Mouse (Mus musculus): Measurements from ENCODE around the gene Tnrc6b. TPM values are rescaled to one million over a fixed set of nuclear protein-coding genes. Genes with fewer than 3 reads are reported as not detected.
A peak's percentile ranks its signal among the peaks of the same experiment; 100 is the strongest.

Gene Tnrc6b
- polyA plus RNA-seq, 1 experiment from 2014 or later = 10.1 TPM

GRCm38 (mm10) chr15:80706596-80706995, 4.5 kb upstream of the Tnrc6b start:
- WGBS = 5% methylated on average over 11 of the region's 11 CpGs
- 0 out of 2 replicates have a peak overlapping the region, but pooled peaks have one; percentile 16 for H3K4me3 ChIP-seq (ENCODE audit: low read depth, low read length)
- no peaks in the 10 kb centered on the region for H3K9me3 ChIP-seq (ENCODE audit: low read length)
- peak overlapping the region; percentile 54 for H3K4me2 ChIP-seq (replicated peaks; ENCODE audit: low read depth, low read length)
- DNase-seq (ENCODE audit: low spot score) = peak; percentile 65
- H3K36me3 ChIP-seq (ENCODE audit: insufficient read depth, low read length) = no peaks in the 10 kb centered on the region
- peak overlapping the region; percentile 28; the same call in 1 of the 2 replicates for H3K27ac ChIP-seq (ENCODE audit: low read length)
- H3K27me3 ChIP-seq (replicated peaks; ENCODE audit: insufficient read depth, low read length) = no peaks in the 10 kb centered on the region
- peaks cover 5% of the 10 kb centered on the region; the same call in 1 of the 2 replicates for H3K4me1 ChIP-seq (ENCODE audit: insufficient read depth, low read depth, low read length)
- no peak for ATAC-seq
- no peak overlapping the region for H3K9ac ChIP-seq (replicated peaks; ENCODE audit: low read depth)
- TF ChIP-seq EP300 (IDR thresholded peaks at IDR 0.05) (no peak; the same call in 1 of the 2 replicates), CTCF (IDR thresholded peaks at IDR 0.05) (no peak)

GRCm38 (mm10) chr15:80707088-80707487, 4.0 kb upstream of the Tnrc6b start:
- Histone ChIP-seq H3K27me3 (replicated peaks; ENCODE audit: insufficient read depth, low read length) (no peaks in the 10 kb centered on the region), H3K4me1 (ENCODE audit: insufficient read depth, low read depth, low read length) (peaks cover 5% of the 10 kb centered on the region; the same call in 1 of the 2 replicates), H3K27ac (ENCODE audit: low read length) (peak overlapping the region; percentile 58), H3K9ac (replicated peaks; ENCODE audit: low read depth) (no peak overlapping the region), H3K9me3 (ENCODE audit: low read length) (no peaks in the 10 kb centered on the region), H3K4me3 (ENCODE audit: low read depth, low read length) (no peak overlapping the region), H3K36me3 (ENCODE audit: insufficient read depth, low read length) (no peaks in the 10 kb centered on the region), H3K4me2 (replicated peaks; ENCODE audit: low read depth, low read length) (peak overlapping the region; percentile 54)
- DNase-seq (ENCODE audit: low spot score) = peak; percentile 94
- 17% methylated on average over 8 of the region's 8 CpGs for WGBS
- TF ChIP-seq EP300 (IDR thresholded peaks at IDR 0.05) = peak; percentile 24
- no peak for TF ChIP-seq CTCF (IDR thresholded peaks at IDR 0.05)
- peak; percentile 4; the same call in 1 of the 2 replicates for ATAC-seq

- H3K27ac ChIP-seq (ENCODE audit: low read length) = peak overlapping the region; percentile 22; the same call in 1 of the 2 replicates
- H3K27me3 ChIP-seq (replicated peaks; ENCODE audit: insufficient read depth, low read length) = no peaks in the 10 kb centered on the region
- no peak overlapping the region for H3K9ac ChIP-seq (replicated peaks; ENCODE audit: low read depth)
- no peaks in the 10 kb centered on the region for H3K36me3 ChIP-seq (ENCODE audit: insufficient read depth, low read length)
- DNase-seq (ENCODE audit: low spot score) (peak; percentile 84), ATAC-seq (no peak)
- H3K4me1 ChIP-seq (ENCODE audit: insufficient read depth, low read depth, low read length) = peaks cover 5% of the 10 kb centered on the region; the same call in 1 of the 2 replicates
- TF ChIP-seq CTCF (IDR thresholded peaks at IDR 0.05) (peak; percentile 49), EP300 (IDR thresholded peaks at IDR 0.05) (no peak)
- H3K4me2 ChIP-seq (replicated peaks; ENCODE audit: low read depth, low read length) = no peak overlapping the region
- WGBS = 19% methylated on average over 6 of the region's 6 CpGs
- H3K9me3 ChIP-seq (ENCODE audit: low read length) = no peaks in the 10 kb centered on the region
- H3K4me3 ChIP-seq (ENCODE audit: low read depth, low read length) = no peak overlapping the region
These were observed 1.5 kb upstream of the Tnrc6b start for GRCm38 (mm10) chr15:80709593-80709992.

DNA sequence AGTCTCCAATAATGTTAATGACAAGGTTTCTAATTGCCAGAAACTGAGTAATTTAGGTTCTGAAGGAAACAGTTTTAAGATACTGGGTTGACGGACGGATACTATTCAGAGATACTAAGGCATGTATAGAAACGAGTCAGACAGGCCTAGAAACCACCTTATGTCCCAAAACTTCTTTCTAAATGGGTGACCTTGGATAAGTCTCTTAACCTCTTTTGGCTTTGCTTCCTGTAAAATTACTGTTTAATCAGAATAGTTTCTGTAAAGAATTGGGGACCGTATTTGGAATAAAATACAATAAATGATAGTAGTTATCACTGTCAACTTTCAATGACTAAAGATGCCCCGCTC, 881 bp upstream of the Tnrc6b start:
- peak overlapping the region; percentile 93; the same call in 1 of the 2 replicates for H3K27ac ChIP-seq (ENCODE audit: low read length)
- WGBS = 11% methylated on average over 5 of the region's 5 CpGs
- no peaks in the 10 kb centered on the region for H3K27me3 ChIP-seq (replicated peaks; ENCODE audit: insufficient read depth, low read length)
- H3K9me3 ChIP-seq (ENCODE audit: low read length) = no peaks in the 10 kb centered on the region
- H3K36me3 ChIP-seq (ENCODE audit: insufficient read depth, low read length) = no peaks in the 10 kb centered on the region
- H3K4me2 ChIP-seq (replicated peaks; ENCODE audit: low read depth, low read length) = peak overlapping the region; percentile 92
- ATAC-seq (no peak), DNase-seq (ENCODE audit: low spot score) (no peak)
- peaks cover 5% of the 10 kb centered on the region; the same call in 1 of the 2 replicates for H3K4me1 ChIP-seq (ENCODE audit: insufficient read depth, low read depth, low read length)
- TF ChIP-seq CTCF (IDR thresholded peaks at IDR 0.05) = no peak
- no peak for TF ChIP-seq EP300 (IDR thresholded peaks at IDR 0.05)
- no peak overlapping the region for H3K9ac ChIP-seq (replicated peaks; ENCODE audit: low read depth)
- peak overlapping the region; percentile 98 for H3K4me3 ChIP-seq (ENCODE audit: low read depth, low read length)

GRCm38 (mm10) chr15:80711401-80712151, 463 bp downstream of the Tnrc6b start:
- Histone ChIP-seq H3K4me1 (ENCODE audit: insufficient read depth, low read depth, low read length) (peaks cover 5% of the 10 kb centered on the region; the same call in 1 of the 2 replicates), H3K27me3 (replicated peaks; ENCODE audit: insufficient read depth, low read length) (no peaks in the 10 kb centered on the region), H3K36me3 (ENCODE audit: insufficient read depth, low read length) (no peaks in the 10 kb centered on the region), H3K4me2 (replicated peaks; ENCODE audit: low read depth, low read length) (peak overlapping the region; percentile 92), H3K4me3 (ENCODE audit: low read depth, low read length) (peak overlapping the region; percentile 98), H3K9ac (replicated peaks; ENCODE audit: low read depth) (peak overlapping the region; percentile 90), H3K27ac (ENCODE audit: low read length) (peak overlapping the region; percentile 95), H3K9me3 (ENCODE audit: low read length) (no peaks in the 10 kb centered on the region)
- DNase-seq (ENCODE audit: low spot score) = peak; percentile 65
- ATAC-seq = peak; percentile 10
- TF ChIP-seq EP300 (IDR thresholded peaks at IDR 0.05) (no peak), CTCF (IDR thresholded peaks at IDR 0.05) (peak; percentile 9; the same call in 1 of the 2 replicates)
- under 1% methylated on average over 52 of the region's 106 CpGs for WGBS

- TF ChIP-seq CTCF (IDR thresholded peaks at IDR 0.05) = no peak
- no peak for TF ChIP-seq EP300 (IDR thresholded peaks at IDR 0.05)
- Histone ChIP-seq H3K9me3 (ENCODE audit: low read length) (no peaks in the 10 kb centered on the region), H3K4me3 (ENCODE audit: low read depth, low read length) (no peak overlapping the region), H3K4me1 (ENCODE audit: insufficient read depth, low read depth, low read length) (no peaks in the 10 kb centered on the region), H3K27ac (ENCODE audit: low read length) (no peak overlapping the region), H3K4me2 (replicated peaks; ENCODE audit: low read depth, low read length) (no peak overlapping the region), H3K9ac (replicated peaks; ENCODE audit: low read depth) (no peak overlapping the region), H3K27me3 (replicated peaks; ENCODE audit: insufficient read depth, low read length) (no peaks in the 10 kb centered on the region), H3K36me3 (ENCODE audit: insufficient read depth, low read length) (no peaks in the 10 kb centered on the region; the same call in 1 of the 2 replicates)
- ATAC-seq (no peak), DNase-seq (ENCODE audit: low spot score) (no peak)
- 77% methylated on average over 4 of the region's 4 CpGs for WGBS
These were observed 3.2 kb downstream of the Tnrc6b start for GRCm38 (mm10) chr15:80714299-80714698.

Measured in lung, postnatal 0 days (tissue).